Mouse (Mus musculus) embryo, embryonic 11 days (tissue): ENCODE measurements around the gene Slc36a2.

Source experiments
- DNase-seq: peaks from one replicate; pipeline ENCODE4 v3.0.0-alpha.2; 2015

Slc36a2 gene

GRCm38 (mm10) chr11:55184733-55185291 is at the start of gene Slc36a2:
Gene Slc36a2, minus strand, starts transcription at chr11:55185077.
- no peak for DNase-seq

- no peak for DNase-seq
Observed at GRCm38 (mm10) chr11:55234288-55234687, 49.4 kb upstream of the Slc36a2 start.

GRCm38 (mm10) chr11:55231034-55231433 is 46.2 kb upstream of the Slc36a2 start:
- no peak for DNase-seq

- no peak for DNase-seq
Observed at GRCm38 (mm10) chr11:55221306-55221705, 36.4 kb upstream of the Slc36a2 start.

GRCm38 (mm10) chr11:55218473-55218872 is 33.6 kb upstream of the Slc36a2 start:
- no peak for DNase-seq

- DNase-seq, result no peak
Observed at GRCm38 (mm10) chr11:55217880-55218279, 33.0 kb upstream of the Slc36a2 start.

GRCm38 (mm10) chr11:55217418-55217817 is 32.5 kb upstream of the Slc36a2 start:
- no peak for DNase-seq

GRCm38 (mm10) chr11:55216830-55217229 is 32.0 kb upstream of the Slc36a2 start:
- DNase-seq, result no peak

GRCm38 (mm10) chr11:55216061-55216460 is 31.2 kb upstream of the Slc36a2 start:
- no peak for DNase-seq

- no peak for DNase-seq
Observed at GRCm38 (mm10) chr11:55214978-55215377, 30.1 kb upstream of the Slc36a2 start.

- DNase-seq, result no peak
Observed at GRCm38 (mm10) chr11:55214161-55214560, 29.3 kb upstream of the Slc36a2 start.

GRCm38 (mm10) chr11:55213518-55213917 is 28.6 kb upstream of the Slc36a2 start:
- no peak for DNase-seq

- no peak for DNase-seq
Observed at GRCm38 (mm10) chr11:55209626-55210353, 24.9 kb upstream of the Slc36a2 start.

GRCm38 (mm10) chr11:55209032-55209431 is 24.2 kb upstream of the Slc36a2 start:
- no peak for DNase-seq

GRCm38 (mm10) chr11:55208001-55208690 is 23.3 kb upstream of the Slc36a2 start:
- DNase-seq, result no peak

GRCm38 (mm10) chr11:55204602-55205001 is 19.7 kb upstream of the Slc36a2 start:
- peak; percentile 18 for DNase-seq

- DNase-seq, result peak; percentile 96
Observed at GRCm38 (mm10) chr11:55204159-55204596, 19.3 kb upstream of the Slc36a2 start, which contains the start of gene Slc36a1. Gene Slc36a1, plus strand, starts transcription at chr11:55204350.

- no peak for DNase-seq
Observed at GRCm38 (mm10) chr11:55197740-55198510, 13.0 kb upstream of the Slc36a2 start.

- DNase-seq, result no peak
Observed at GRCm38 (mm10) chr11:55197086-55197485, 12.2 kb upstream of the Slc36a2 start.

GRCm38 (mm10) chr11:55190216-55190615 is 5.3 kb upstream of the Slc36a2 start:
- DNase-seq, result no peak

- DNase-seq, result no peak
Observed at GRCm38 (mm10) chr11:55187777-55188176, 2.9 kb upstream of the Slc36a2 start.

GRCm38 (mm10) chr11:55187292-55187691 is 2.4 kb upstream of the Slc36a2 start:
- DNase-seq, result no peak

GRCm38 (mm10) chr11:55184246-55184645 is 631 bp downstream of the Slc36a2 start:
- no peak for DNase-seq
